Mouse (Mus musculus): ENCODE results near the gene Cep55. TPM values are rescaled to one million over a fixed set of nuclear protein-coding genes. Genes with fewer than 3 reads are reported as not detected.

Gene Cep55
- polyA plus RNA-seq, 1 experiment from 2014 or later: 31.3 TPM

GRCm38 (mm10) chr19:38091512-38091985, 36.7 kb downstream of the Cep55 start:
- H3K4me3 ChIP-seq (ENCODE audit: low read depth, low read length): no peak overlapping the region
- no peaks in the 10 kb centered on the region for H3K4me1 ChIP-seq (replicated peaks; ENCODE audit: control insufficient read depth, insufficient read depth, low read length)
- no peaks in the 10 kb centered on the region for H3K36me3 ChIP-seq (ENCODE audit: control insufficient read depth, insufficient read depth, low read length)
- ATAC-seq (replicated peaks; ENCODE audit: low FRiP score, low TSS enrichment, low read depth) (peak; percentile 84), DNase-seq (ENCODE audit: low spot score) (peak; percentile 61)
- no peak overlapping the region for H3K4me2 ChIP-seq (ENCODE audit: low read length)
- peaks cover 13% of the 10 kb centered on the region for H3K27me3 ChIP-seq (replicated peaks; ENCODE audit: control insufficient read depth, insufficient read depth, low read length)
- H3K9me3 ChIP-seq (ENCODE audit: control insufficient read depth, low read length): no peaks in the 10 kb centered on the region
- 0 out of 2 replicates have a peak overlapping the region, but pooled peaks have one; percentile 36 for H3K27ac ChIP-seq (ENCODE audit: low read depth)
- H3K9ac ChIP-seq (ENCODE audit: low read length): no peak overlapping the region
- WGBS: 36% methylated on average over 4 of the region's 4 CpGs

DNA sequence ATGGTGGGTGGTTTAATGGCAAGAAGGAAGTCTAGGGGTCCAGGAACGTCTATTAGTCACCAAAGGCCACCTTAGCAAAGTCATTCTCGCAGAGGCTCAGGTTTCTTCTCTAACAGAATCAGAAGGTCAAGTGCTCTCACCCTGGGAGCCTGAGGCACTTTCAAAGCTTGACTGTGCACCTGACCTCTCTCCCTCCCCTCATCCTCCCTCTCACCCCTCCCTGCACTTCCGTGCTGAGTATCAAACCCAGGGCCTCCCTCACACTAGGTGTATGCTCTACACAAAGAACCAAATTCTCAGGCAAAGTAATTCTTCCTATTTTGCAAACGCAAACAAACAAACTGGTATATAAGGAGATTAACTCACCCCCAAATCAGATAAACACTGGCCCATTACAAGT, 41.4 kb downstream of the Cep55 start:
- H3K4me2 ChIP-seq (ENCODE audit: low read length): peak overlapping the region; percentile 47; the same call in 1 of the 2 replicates
- 21% methylated on average over 4 of the region's 4 CpGs for WGBS
- H3K9me3 ChIP-seq (ENCODE audit: control insufficient read depth, low read length): no peaks in the 10 kb centered on the region
- no peak overlapping the region for H3K27ac ChIP-seq (ENCODE audit: low read depth)
- H3K4me3 ChIP-seq (ENCODE audit: low read depth, low read length): no peak overlapping the region
- no peak overlapping the region for H3K9ac ChIP-seq (ENCODE audit: low read length)
- DNase-seq (ENCODE audit: low spot score) (no peak), ATAC-seq (replicated peaks; ENCODE audit: low FRiP score, low TSS enrichment, low read depth) (no peak)
- peaks cover 41% of the 10 kb centered on the region for H3K27me3 ChIP-seq (replicated peaks; ENCODE audit: control insufficient read depth, insufficient read depth, low read length)
- 0 out of 2 replicates have a peak, but pooled peaks cover 4% of the 10 kb centered on the region for H3K4me1 ChIP-seq (replicated peaks; ENCODE audit: control insufficient read depth, insufficient read depth, low read length)
- H3K36me3 ChIP-seq (ENCODE audit: control insufficient read depth, insufficient read depth, low read length): no peaks in the 10 kb centered on the region

GRCm38 (mm10) chr19:38096858-38097758, 42.3 kb downstream of the Cep55 start, which contains the start of gene Ffar4:
Gene Ffar4, plus strand, starts transcription at chr19:38097071.
- DNase-seq (ENCODE audit: low spot score): peak; percentile 72
- H3K27ac ChIP-seq (ENCODE audit: low read depth): no peak within 1 kb of the TSS
- peak within 1 kb of the TSS; percentile 33 for H3K4me3 ChIP-seq (ENCODE audit: low read depth, low read length)
- H3K4me2 ChIP-seq (ENCODE audit: low read length): peak within 1 kb of the TSS; percentile 47
- under 1% methylated on average over 77 of the region's 77 CpGs for WGBS
- H3K9ac ChIP-seq (ENCODE audit: low read length): peak within 1 kb of the TSS; percentile 29
- peak; percentile 71 for ATAC-seq (replicated peaks; ENCODE audit: low FRiP score, low TSS enrichment, low read depth)
- no peaks in the 10 kb centered on the region for H3K9me3 ChIP-seq (ENCODE audit: control insufficient read depth, low read length)
- H3K27me3 ChIP-seq (replicated peaks; ENCODE audit: control insufficient read depth, insufficient read depth, low read length): peaks cover 41% of the 10 kb centered on the region
- H3K4me1 ChIP-seq (replicated peaks; ENCODE audit: control insufficient read depth, insufficient read depth, low read length): 0 out of 2 replicates have a peak, but pooled peaks cover 4% of the 10 kb centered on the region
- H3K36me3 ChIP-seq (ENCODE audit: control insufficient read depth, insufficient read depth, low read length): no peaks in the 10 kb centered on the region

GRCm38 (mm10) chr19:38107871-38108270, 53.1 kb downstream of the Cep55 start:
- no peaks in the 10 kb centered on the region for H3K4me1 ChIP-seq (replicated peaks; ENCODE audit: control insufficient read depth, insufficient read depth, low read length)
- H3K36me3 ChIP-seq (ENCODE audit: control insufficient read depth, insufficient read depth, low read length): no peaks in the 10 kb centered on the region
- ATAC-seq (replicated peaks; ENCODE audit: low FRiP score, low TSS enrichment, low read depth) (no peak), DNase-seq (ENCODE audit: low spot score) (no peak)
- H3K4me3 ChIP-seq (ENCODE audit: low read depth, low read length): no peak overlapping the region
- no peak overlapping the region for H3K27ac ChIP-seq (ENCODE audit: low read depth)
- H3K9me3 ChIP-seq (ENCODE audit: control insufficient read depth, low read length): no peaks in the 10 kb centered on the region
- H3K9ac ChIP-seq (ENCODE audit: low read length): no peak overlapping the region
- 82% methylated on average over 4 of the region's 4 CpGs for WGBS
- H3K4me2 ChIP-seq (ENCODE audit: low read length): no peak overlapping the region
- H3K27me3 ChIP-seq (replicated peaks; ENCODE audit: control insufficient read depth, insufficient read depth, low read length): no peaks in the 10 kb centered on the region

GRCm38 (mm10) chr19:38109506-38110242, 54.9 kb downstream of the Cep55 start:
- Histone ChIP-seq H3K27ac (ENCODE audit: low read depth) (no peak overlapping the region), H3K4me1 (replicated peaks; ENCODE audit: control insufficient read depth, insufficient read depth, low read length) (no peaks in the 10 kb centered on the region), H3K27me3 (replicated peaks; ENCODE audit: control insufficient read depth, insufficient read depth, low read length) (no peaks in the 10 kb centered on the region), H3K36me3 (ENCODE audit: control insufficient read depth, insufficient read depth, low read length) (no peaks in the 10 kb centered on the region), H3K4me3 (ENCODE audit: low read depth, low read length) (no peak overlapping the region), H3K9ac (ENCODE audit: low read length) (no peak overlapping the region), H3K9me3 (ENCODE audit: control insufficient read depth, low read length) (no peaks in the 10 kb centered on the region), H3K4me2 (ENCODE audit: low read length) (no peak overlapping the region)
- DNase-seq (ENCODE audit: low spot score) (no peak), ATAC-seq (replicated peaks; ENCODE audit: low FRiP score, low TSS enrichment, low read depth) (no peak)
- WGBS: 92% methylated on average over 15 of the region's 15 CpGs

GRCm38 (mm10) chr19:38111056-38111455, 56.2 kb downstream of the Cep55 start:
- Histone ChIP-seq H3K27ac (ENCODE audit: low read depth) (no peak overlapping the region), H3K27me3 (replicated peaks; ENCODE audit: control insufficient read depth, insufficient read depth, low read length) (no peaks in the 10 kb centered on the region), H3K36me3 (ENCODE audit: control insufficient read depth, insufficient read depth, low read length) (no peaks in the 10 kb centered on the region), H3K4me1 (replicated peaks; ENCODE audit: control insufficient read depth, insufficient read depth, low read length) (no peaks in the 10 kb centered on the region), H3K4me2 (ENCODE audit: low read length) (no peak overlapping the region), H3K9me3 (ENCODE audit: control insufficient read depth, low read length) (no peaks in the 10 kb centered on the region), H3K4me3 (ENCODE audit: low read depth, low read length) (no peak overlapping the region), H3K9ac (ENCODE audit: low read length) (no peak overlapping the region)
- no peak for DNase-seq (ENCODE audit: low spot score)
- no peak for ATAC-seq (replicated peaks; ENCODE audit: low FRiP score, low TSS enrichment, low read depth)
- WGBS: 76% methylated on average over 8 of the region's 8 CpGs

DNA sequence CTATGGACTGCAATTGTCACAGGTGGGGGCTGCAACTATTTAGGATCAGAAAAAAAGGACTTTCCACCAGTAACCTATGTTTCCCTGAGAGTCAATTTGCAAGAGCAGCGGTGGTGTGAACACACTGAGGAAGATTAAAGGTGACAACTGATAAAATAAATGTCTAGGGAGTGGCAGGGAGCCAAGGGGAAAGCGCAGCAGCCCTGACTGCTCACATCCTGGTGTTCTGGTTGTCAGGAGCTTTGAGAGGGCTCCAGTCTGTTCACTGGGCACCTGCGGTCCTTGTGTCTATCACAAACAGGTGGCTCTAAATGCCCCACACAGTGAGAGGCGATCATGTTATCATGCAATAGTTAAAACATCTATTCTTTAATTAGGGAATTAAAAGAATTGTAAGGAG, 57.8 kb downstream of the Cep55 start:
- H3K27ac ChIP-seq (ENCODE audit: low read depth): no peak overlapping the region
- ATAC-seq (replicated peaks; ENCODE audit: low FRiP score, low TSS enrichment, low read depth) (no peak), DNase-seq (ENCODE audit: low spot score) (no peak)
- no peaks in the 10 kb centered on the region for H3K4me1 ChIP-seq (replicated peaks; ENCODE audit: control insufficient read depth, insufficient read depth, low read length)
- H3K4me3 ChIP-seq (ENCODE audit: low read depth, low read length): no peak overlapping the region
- no peak overlapping the region for H3K4me2 ChIP-seq (ENCODE audit: low read length)
- WGBS: 37% methylated on average over 4 of the region's 4 CpGs
- no peaks in the 10 kb centered on the region for H3K36me3 ChIP-seq (ENCODE audit: control insufficient read depth, insufficient read depth, low read length)
- H3K9ac ChIP-seq (ENCODE audit: low read length): no peak overlapping the region
- no peaks in the 10 kb centered on the region for H3K9me3 ChIP-seq (ENCODE audit: control insufficient read depth, low read length)
- H3K27me3 ChIP-seq (replicated peaks; ENCODE audit: control insufficient read depth, insufficient read depth, low read length): no peaks in the 10 kb centered on the region

DNA sequence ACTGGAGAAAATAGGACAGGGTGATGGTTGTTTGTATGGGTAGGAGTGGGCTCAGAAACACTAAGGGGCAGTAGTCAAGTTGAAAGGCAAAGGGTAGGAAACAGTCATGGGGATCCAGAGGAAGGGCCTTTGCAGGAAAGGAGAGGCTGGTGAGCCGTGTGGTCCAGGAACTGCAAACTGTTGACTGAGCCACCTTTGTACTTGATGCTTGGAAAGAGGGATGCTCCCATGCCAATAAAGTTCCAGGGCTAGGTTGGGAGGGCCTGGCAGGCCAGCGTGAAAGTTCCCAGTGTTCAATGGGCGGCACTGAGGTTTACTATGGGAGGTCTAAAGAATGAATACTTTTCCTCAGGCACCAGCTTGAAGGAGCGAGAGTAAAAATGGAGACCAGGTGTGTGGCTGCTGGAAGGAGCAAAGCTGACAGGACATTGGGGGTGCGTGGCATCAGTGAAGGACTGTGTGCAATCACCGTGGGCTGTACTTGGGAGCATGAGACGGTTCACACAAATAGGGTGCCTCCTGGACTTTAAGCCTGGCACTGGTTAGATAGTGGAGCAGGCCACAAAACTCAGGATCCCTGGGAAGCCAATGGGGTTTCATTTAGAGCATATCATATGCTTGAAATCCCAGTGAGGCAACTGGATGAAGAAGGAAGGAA, 60.2 kb downstream of the Cep55 start:
- H3K27me3 ChIP-seq (replicated peaks; ENCODE audit: control insufficient read depth, insufficient read depth, low read length): no peaks in the 10 kb centered on the region
- no peak overlapping the region for H3K4me2 ChIP-seq (ENCODE audit: low read length)
- ATAC-seq (replicated peaks; ENCODE audit: low FRiP score, low TSS enrichment, low read depth): no peak
- H3K4me1 ChIP-seq (replicated peaks; ENCODE audit: control insufficient read depth, insufficient read depth, low read length): no peaks in the 10 kb centered on the region
- no peak for DNase-seq (ENCODE audit: low spot score)
- H3K27ac ChIP-seq (ENCODE audit: low read depth): no peak overlapping the region
- H3K4me3 ChIP-seq (ENCODE audit: low read depth, low read length): no peak overlapping the region
- H3K36me3 ChIP-seq (ENCODE audit: control insufficient read depth, insufficient read depth, low read length): no peaks in the 10 kb centered on the region
- no peak overlapping the region for H3K9ac ChIP-seq (ENCODE audit: low read length)
- 92% methylated on average over 7 of the region's 7 CpGs for WGBS
- no peaks in the 10 kb centered on the region for H3K9me3 ChIP-seq (ENCODE audit: control insufficient read depth, low read length)
